Mouse (Mus musculus): Measurements from ENCODE around the gene Eml6.
"Not testable (repeated sequence)": the region's sequence is repeated elsewhere in the genome, so short reads cannot be mapped to it uniquely, and the experiment has no call there.

Eml6 gene

DNA sequence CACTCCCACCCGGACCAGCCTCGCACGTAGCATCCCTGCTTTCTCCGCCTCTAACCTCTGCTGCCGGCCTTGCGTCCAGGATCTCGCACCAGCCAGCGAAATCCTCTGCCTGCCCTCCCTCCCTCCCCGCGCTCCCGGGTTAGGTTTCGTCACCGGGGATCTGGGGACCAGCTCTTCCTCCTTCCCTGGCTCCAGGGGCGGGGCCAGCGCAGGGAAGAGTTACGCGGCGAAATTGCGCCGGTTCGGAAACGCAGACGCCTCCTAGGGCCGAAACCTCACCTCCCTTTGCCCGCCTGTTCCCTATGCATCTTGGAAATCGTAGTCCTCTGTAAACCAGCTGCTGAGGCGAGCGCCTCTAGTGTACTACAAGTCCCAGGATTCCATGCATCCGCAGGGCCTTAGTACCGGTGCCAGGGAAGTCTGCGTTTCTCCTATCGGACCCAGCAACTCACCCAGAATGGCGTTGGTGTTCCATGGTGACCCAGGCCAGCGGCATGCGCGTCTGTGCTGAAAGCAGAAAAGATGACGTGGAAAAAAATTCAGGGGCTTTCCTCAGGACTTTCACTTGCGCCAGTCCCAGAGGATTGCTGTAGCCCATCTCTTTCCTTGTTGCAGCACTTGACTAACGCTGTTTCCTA, at the start of gene Eml6:
TSS of gene Eml6 (minus strand) at position 199 of the 638 bp plus-strand sequence.
- DNase-seq = peak; percentile 97

DNA sequence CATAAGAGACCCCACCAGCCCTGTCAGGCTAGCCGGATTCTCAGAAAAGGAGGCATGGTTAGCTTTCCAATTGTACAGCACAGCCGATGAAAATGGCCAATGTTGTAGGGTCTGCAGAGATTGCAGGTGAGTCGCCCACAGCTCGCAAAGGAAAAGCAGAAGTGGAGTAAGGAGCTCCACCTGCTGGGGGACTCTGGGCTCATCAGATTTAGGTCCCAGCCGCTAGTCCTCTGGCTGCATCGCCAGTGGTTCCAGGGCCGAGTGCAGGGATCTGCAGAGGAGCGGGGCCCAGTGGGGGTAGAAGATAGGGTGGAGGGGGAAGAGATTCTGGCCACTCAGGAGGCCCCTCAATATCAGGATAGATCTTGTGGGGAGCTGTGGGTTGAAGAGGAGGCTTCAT, 31.5 kb upstream of the Eml6 start:
- DNase-seq = peak; percentile 3

DNA sequence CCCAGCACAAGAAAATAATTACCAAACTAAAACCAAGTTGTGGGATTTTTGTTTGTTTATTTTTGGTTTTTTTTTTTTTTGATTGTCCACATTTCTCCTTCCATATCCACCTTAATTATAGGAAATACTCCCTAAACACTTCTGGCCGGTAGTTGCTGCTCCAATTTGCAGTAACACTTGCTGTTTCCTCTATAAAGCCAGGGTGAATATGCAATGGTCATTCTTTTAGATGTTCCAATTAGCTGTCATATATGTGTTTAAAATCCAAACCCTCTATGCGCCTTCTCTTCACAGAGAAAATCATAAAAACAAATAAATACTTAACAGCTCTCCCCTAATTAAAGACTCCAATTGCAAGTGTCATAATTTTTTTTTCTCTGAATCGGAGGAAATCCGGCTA, 689 bp downstream of the Eml6 start:
- DNase-seq = no peak

DNA sequence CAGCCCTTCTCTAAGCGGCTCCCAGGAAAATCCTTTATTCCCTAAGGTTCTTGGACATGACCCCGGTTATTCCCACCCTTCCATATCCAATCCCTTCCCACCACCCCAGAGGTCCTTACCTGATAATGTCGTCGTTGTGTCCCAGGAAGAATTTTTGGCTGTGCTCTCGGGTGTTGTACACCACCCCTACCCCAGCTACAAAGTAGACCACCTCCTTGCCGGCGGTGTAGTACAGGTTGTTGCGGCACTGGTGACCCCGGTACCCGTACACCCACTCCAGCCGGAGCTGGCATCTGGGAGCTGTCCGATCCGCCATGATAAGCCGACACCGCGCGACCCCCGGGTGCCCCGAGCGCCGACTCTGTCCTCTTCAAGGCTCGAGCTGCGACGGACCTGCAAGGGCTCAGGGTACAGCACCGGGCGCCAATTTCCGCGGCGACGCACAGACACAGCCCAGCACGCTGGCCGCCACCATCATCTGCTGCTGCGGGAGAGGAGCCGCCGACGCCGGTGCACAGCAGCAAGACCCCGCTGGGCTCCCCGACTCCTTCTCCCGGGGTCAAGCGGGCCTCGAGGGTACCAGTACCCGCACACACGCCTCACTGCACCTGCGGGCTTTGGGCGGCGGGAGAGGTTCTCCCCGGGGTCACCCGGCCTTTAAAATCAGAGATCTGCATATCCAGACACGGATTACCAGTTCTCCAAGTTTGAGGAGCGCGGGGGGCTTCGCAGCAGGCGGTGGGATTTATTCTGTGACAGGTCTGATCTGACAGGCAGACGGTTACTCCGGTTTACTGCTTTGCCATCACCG, 1.4 kb downstream of the Eml6 start:
- peak; percentile 33 for DNase-seq

DNA sequence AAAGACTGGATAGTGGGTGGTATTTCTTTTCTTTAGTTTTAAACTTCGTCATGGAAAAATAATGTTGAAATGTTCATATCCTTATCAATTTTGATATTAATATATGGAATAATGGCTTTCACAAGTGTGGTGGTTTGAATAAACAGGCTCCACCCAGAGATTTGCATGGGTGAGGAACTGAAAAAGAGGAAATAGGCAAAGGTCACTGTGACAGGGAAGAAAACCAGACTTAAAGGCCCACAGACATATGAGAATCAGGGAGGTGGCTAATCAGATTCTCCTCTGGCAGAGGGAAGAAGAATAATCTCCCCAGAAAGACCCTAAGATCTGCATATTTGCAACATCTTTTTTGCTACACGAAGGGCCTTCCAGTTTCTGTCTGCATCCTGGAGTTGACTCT, 39.6 kb downstream of the Eml6 start:
- DNase-seq = no peak

DNA sequence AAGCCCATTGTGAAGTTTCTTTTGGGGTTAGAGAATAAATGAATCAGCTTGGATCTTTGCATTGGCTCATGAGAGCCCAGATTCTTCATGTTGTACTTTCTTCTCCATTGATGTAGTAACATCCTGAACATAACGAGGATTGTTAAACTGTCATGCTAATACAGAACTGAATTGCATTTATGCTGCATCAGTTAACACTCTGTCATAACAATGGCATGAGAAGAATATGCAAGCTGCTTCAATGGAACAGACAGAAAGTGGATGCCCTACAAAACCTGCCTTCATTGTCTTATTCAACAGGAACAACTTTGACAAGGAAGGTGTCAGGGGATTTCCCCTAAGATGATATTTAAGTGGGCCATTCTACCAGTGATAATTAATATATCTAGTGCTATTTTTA, 57.0 kb downstream of the Eml6 start:
- DNase-seq = no peak

DNA sequence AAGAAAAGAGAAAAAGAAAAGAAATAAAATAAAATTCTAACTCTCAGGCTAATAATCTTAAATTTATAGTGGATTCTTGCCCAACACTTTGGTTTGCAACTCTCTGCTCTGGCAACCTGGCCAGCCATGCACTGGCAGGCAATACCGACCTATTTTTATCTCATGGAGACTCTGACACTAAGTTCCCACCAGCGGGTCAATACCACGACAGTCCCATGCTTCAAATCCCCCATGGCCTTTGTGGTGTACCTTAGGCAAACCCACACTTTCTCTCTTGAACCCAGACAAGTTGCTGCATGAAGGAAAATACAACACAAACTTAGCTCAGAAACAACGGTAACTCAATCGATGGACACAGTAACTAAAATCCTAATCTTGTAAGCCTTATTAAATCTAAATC, 66.5 kb downstream of the Eml6 start:
- DNase-seq = no peak

DNA sequence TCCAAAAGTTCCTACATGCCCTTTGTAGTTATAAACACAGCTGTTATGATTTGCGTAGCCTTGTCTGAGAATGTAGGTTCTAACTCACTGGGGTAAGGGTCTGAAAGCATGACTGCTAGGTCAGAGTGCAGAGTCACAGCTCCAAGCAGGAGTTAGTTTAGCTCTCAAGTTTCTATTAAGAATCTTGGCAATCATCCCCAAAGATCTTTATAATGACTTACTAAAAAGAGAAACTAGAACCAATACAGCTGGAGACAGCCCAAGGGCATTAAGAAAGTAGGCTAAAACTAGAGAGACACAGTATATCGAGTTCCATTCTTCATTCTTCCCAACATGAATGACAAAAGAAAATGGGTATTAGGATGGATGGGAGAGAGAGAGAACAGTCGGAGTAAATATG, 81.2 kb downstream of the Eml6 start:
- DNase-seq = no peak

DNA sequence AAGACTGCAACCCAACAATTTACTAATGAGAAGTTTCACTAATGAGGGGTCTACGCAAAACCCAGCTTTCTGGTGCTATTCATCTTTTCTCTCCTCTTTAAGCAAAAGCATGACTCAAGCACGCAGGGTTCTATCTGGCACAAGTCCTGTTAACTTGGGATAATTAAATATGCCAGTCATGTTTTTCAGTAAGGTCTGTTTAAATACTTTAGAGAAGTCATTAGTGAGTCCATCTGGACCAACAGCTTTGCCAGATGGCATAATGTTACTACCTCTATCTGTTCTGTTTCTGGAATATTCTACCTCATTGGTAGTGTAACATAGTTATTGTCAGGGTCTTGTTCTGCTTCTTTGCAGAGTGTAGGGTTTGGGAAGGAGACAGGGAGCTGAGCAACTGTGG, 101.5 kb downstream of the Eml6 start:
- no peak for DNase-seq

DNA sequence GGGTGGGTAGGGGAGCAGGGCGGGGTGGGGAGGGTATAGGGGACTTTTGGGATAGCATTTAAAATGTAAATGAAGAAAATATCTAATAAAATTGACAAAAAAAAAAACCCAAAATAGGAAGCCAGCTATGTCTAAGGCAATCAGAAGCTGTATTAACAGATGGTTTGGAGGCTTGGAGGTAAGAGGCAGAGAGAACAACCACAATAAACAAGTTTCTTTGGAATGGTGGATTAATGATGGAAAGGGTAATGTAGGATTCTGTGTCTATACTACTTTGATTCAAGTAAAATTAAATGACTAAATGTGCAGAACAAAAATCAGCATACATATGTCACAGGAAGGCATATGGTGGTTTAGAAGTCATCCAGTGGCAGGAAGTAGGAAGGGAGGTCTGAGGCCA, 102.0 kb downstream of the Eml6 start:
- no peak for DNase-seq

DNA sequence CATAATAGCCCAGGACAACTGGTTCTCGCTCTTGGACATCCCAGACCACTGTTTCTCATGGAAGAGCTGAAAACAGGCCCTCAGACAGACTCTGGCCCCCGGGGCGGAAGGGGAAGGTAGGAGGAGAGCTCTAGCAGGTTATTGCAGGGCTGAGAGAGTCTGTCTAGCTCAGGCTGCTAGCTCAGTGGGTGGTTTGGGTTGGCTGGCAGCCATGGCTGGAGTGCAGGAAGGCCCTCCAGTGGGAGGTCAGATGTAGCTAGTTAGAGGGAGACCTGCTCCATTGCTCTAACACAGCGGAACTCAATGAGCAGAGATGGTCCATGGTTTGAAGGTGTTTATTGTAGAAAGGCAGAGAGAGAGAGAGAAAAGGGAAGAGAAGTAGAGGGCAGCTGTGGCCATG, 112.7 kb downstream of the Eml6 start:
- no peak for DNase-seq

DNA sequence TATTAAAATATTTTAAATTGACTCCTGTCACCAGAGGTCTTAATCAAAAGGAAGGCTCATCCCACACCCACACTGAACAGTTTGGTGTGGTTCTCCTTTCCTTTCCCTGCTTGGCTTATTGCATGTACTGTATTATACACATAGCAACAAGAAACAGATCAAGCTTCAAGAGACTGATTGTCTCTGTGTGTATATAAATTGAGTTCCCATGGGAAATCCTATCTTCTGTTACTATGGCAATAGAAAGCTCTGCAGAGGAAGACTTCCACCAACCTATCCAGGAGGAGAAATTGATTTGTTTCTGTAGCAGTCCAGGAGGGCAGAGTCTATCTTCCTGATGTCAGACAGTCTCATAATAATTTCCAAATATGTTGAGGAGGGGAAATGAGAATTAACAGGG, 116.5 kb downstream of the Eml6 start:
- DNase-seq = no peak

DNA sequence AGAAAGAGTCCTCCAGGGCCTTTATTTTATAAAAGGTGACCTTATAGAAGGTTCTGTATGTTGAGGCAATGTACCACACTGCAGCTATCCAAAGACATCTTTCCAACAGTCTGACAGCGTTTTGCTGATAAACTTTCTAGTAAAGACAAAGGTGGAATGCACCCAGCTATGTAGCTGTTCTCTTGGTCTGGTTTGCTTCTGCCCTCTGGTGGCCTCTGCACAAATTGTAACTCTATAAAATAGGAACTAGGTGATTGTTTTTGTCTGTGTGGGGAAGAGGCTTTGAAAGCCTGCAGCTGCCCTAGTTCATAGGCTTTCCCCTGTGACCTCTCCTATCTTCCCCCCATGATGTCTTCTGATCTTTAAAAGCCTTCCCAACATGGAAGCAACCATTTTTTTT, 140.7 kb downstream of the Eml6 start:
- peak; percentile 71 for DNase-seq

DNA sequence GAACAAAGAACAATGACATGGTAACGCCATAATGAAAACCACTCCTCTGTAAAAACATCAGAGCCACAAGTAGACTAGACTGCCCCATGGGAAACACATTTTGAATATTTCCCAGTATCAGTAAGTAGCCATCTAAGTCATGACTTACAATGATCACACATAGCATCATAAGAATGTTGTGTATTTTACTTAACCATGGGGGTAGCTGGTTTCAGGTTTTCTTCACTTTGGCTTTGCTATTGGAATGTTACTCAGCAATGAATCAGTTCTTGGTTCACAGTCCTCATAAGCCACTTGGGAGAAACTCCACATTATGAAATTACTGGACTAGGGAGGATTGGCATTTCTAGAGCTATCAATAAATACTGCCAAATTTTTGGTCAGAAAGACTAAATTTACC, 141.5 kb downstream of the Eml6 start:
- no peak for DNase-seq

DNA sequence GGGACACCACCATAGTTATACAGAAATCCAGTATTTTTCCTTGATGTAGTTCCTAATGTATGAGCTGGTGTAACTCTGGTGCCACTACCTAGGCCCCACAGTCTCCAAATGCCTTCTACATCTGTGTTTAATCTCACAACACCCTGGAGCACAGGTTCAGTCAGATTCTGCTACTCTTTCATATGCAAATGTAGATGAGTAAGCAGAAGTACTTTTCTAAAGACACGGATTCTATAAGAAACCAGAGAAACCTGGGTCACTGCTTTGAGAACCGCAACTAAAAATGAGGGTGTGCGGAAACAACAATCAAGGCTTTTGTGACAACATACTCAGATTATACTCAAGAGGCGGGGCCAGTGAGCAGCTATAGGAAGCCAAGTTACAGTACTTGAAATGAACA, 142.8 kb downstream of the Eml6 start:
- DNase-seq = no peak

DNA sequence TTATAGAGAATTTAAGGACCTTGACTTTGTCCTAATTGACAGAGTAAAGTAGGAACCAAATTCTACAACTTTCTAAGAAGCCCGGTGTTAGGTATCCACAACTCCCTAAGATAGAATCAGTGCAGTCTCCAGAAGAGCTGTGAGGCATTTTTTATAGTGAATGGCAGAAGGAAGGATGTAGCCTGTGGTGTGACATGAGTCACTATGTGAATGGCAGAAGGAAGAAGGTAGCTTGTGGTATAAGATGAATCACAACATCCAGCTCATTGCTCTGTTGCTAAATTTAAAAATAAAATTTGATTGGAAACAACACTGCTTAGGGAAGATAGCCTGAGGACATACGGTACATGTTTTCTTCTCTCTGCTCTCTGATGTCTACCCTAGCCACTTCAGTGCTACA, 146.2 kb downstream of the Eml6 start:
- no peak for DNase-seq

DNA sequence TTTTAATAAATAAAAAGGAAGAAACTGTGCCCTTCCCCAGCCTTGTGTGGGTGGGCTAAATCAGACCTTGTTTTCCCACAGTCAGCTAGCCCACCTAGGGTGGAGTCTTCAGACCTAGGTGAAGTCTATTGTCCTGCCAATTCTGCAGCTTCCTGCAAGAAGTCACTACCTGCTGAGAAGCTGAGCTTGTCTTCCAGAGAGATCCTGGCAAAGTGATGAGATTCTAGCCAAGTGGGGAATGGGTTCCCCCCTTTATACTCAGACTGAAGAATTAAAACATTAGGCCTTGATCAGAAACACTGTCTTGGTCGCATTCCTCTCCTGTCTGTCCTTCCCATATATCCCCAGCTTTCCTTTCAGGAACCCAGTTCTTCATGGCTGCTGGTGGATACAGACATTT, 147.9 kb downstream of the Eml6 start:
- no peak for DNase-seq

DNA sequence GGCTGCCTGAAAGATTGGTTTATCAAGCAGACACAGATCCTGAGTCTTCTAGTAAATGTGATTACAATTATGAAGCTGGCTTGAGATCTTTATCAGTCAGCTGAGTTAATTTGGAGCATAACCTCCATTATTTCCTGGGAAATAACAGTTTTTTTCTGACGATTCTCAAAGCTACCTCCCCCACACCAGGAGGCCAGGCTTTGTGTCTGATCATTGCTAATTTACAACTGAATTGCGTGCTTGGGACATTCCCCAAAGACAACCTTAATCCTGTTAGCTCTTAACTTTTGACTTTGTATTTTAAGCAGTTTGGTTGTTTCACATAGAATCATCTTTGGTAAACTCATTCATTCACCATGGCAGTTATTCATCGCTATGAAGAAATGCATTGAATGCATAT, 148.6 kb downstream of the Eml6 start:
- no peak for DNase-seq

DNA sequence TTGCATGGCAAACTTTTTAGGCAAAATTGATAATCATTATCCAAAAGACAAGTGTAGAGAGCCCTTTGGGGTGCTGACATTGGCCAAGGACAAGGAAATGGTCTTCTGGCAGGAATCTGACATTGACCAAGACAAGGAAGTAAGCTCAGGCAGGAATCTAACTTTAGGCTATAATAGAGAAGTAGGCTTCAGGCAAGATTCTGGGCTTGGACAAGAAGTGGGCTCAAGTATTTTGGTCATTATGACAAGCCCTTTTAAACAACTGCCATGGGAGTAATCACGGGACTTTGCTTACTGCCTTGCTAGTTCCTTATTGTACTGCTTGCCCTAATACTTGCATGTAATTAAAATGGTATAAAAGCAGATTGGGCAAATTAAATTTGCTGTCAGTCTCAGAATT, 151.1 kb downstream of the Eml6 start:
- not testable (repeated sequence) for DNase-seq

DNA sequence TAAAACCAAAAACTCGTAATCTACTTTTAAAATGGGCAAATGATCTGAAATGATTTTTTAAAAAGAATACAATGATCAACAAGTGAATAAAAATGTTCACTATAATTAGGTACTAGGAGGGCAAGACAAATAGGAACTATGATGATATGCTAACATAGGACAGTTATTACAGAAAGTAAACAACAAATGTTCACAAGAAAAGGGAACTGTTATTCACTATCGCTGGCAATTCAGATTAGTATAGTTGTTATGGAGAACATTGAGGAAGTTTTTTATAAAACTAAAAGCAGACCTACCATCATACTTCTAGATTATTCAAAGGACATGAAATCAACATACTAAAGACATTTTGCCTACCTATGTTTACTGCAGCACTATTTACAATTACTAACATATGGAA, 155.7 kb downstream of the Eml6 start:
- DNase-seq = no peak

DNA sequence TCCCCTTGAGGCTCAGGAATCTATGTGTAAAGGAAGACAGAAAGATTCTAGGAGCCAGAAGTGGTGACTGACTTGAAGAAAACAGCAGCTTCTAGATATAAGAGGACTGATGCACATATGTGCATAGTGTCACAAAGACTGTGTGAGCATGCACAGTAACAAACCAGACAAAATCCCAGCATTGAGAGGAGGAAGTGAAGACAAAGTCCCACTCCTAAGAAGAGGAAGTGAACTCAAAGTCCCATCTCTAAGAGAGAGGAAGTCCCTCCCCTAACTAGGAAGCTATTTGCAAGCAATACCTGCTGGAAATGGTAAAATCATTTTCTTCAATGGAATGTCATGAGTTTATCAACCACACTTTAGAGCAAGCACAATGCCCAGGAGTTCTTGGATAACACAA, 161.6 kb downstream of the Eml6 start:
- no peak for DNase-seq

DNA sequence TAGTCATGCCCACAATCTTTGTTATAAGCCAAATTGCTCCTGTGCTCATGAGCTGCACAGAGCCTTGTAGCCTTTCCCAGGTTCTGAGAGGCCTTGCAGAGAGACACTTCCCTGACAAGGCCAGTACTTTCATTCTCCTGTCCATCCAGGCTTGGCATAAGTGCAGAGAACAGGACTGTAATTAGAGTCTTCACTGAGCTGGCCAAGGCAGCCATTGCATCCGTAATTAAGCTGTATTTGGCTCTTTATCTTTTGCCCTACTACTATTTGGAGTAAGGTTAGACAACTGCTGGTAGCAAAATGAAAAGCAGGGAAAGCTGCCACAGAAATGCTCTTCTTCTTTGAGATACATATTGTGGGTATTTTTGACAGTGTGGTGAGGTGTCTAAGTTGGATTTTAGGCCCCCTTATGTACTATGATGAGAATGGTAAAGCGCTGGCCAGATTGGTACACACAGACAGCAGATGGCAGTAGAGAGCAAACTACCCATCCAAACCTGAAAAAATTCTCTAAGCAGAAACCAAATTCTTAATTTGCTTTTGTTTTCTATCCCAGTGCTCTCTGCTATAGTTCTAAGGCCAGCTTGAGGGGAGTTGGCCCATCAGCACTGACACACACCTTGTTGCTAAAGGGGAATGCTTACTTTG, 164.0 kb downstream of the Eml6 start:
- peak; percentile 29 for DNase-seq

DNA sequence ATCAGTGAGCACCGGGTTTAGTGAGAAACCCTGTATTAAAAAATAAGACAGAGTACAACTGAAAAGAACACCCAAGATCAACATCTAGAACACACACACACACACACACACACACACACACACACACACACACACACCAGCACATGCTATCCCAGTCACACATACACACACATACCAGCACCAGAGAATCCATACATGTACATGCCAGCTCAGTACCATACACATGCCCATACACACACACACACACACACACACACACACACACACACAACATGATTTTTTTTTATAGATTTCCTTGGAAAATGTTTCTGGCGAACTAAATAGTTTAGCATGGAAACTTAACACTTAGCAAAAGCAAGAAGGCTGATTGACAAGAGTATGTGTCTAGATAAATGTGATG, 164.8 kb downstream of the Eml6 start:
- DNase-seq = no peak

DNA sequence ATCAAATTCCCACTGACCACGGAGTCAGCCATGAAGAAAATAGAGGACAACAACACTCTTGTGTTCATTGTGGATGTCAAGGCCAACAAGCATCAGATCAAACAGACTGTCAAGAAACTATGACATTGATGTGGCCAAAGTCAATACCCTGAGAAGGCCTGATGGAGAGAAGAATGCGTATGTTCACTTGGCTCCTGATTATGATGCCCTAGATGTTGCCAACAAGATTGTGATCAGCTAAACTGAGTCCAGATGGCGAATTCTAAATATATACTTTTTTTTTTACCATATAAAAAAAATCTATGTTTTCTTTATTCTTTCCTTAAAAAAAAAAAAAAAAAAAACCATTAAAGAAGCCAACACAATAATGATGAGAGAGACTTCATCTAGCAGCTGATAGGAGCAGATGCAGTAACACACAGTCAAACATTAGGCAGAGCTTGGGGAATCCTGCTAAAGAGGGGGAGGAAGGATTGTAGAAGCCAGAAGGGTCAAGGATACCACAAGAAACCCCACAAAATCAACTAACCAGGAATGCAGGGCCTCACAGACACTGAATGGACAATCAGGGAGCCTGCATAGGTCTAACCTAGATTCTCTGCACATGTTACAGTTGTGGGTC, 185.1 kb downstream of the Eml6 start:
- no peak for DNase-seq
